Mouse (Mus musculus) CH12.LX (cell line): Measurements from ENCODE around the gene Pds5a. TPM values are rescaled to one million over a fixed set of nuclear protein-coding genes. Genes with fewer than 3 reads are reported as not detected.

Experiments used
- DNase-seq: peaks from one replicate; pipeline ENCODE4 v3.0.0-alpha.2; 2013; ENCODE audit errors: extremely low read depth
- H3K27ac ChIP-seq: 2 replicates; pipeline ENCODE4 v1.5.1; 2012; ENCODE audit warnings: low read depth, mild to moderate bottlenecking, control low read depth, moderate library complexity; ENCODE audit not compliant: insufficient read depth
- H3K27me3 ChIP-seq: replicated peaks from 2 replicates; pipeline ENCODE3; 2012; ENCODE audit warnings: inconsistent platforms
- H3K36me3 ChIP-seq, 2 experiments: replicated peaks in 1 of 2; 2 replicates each; pipeline versions ENCODE3 to v1.6.1; 2012; ENCODE audit warnings: inconsistent platforms in 1 of 2, low read length in 1 of 2, mild to moderate bottlenecking in 1 of 2, mixed read lengths in 1 of 2, moderate library complexity in 1 of 2; ENCODE audit not compliant: control insufficient read depth in 1 of 2, insufficient read depth in 1 of 2
- H3K4me1 ChIP-seq, 2 experiments: 2 replicates each; pipeline ENCODE4 v1.6.1; 2012; ENCODE audit warnings: inconsistent platforms in 1 of 2, moderate library complexity in 1 of 2; ENCODE audit not compliant: insufficient read depth in 2 of 2, control insufficient read depth in 1 of 2
- H3K4me2 ChIP-seq: 2 replicates; pipeline ENCODE4 v1.6.1; 2012; ENCODE audit warnings: low read depth, mild to moderate bottlenecking, control low read depth; ENCODE audit not compliant: poor library complexity, insufficient read depth, severe bottlenecking
- H3K4me3 ChIP-seq, 3 experiments: fragments of 150-350 bp in 1 of 3; sonication (generic) in 1 of 3; replicated peaks in 1 of 3; 2 replicates each; pipeline versions ENCODE3 to v1.5.1; 2011 to 2012; ENCODE audit warnings: low read depth in 2 of 3, low read length in 2 of 3, mild to moderate bottlenecking in 2 of 3, moderate library complexity in 2 of 3, control low read depth in 1 of 3, improper control_type of control experiment in 1 of 3, inconsistent platforms in 1 of 3, mixed read lengths in 1 of 3; ENCODE audit not compliant: poor library complexity in 1 of 3
- H3K79me2 ChIP-seq: replicated peaks from 2 replicates; pipeline ENCODE4 v1.6.1; 2012; ENCODE audit warnings: mild to moderate bottlenecking, moderate library complexity; ENCODE audit not compliant: control insufficient read depth, poor library complexity, insufficient read depth, severe bottlenecking; ENCODE audit errors: extremely low read depth
- H3K9ac ChIP-seq: 2 replicates; pipeline ENCODE4 v1.6.1; 2012; ENCODE audit warnings: low read depth, mild to moderate bottlenecking, control low read depth, moderate library complexity; ENCODE audit not compliant: insufficient read depth
- H3K9me3 ChIP-seq: replicated peaks from 2 replicates; pipeline ENCODE3; 2012; ENCODE audit warnings: low read length, inconsistent platforms, mixed read lengths
- CTCF ChIP-seq, 2 experiments: IDR thresholded peaks in 1 of 2; conservative IDR thresholded peaks in 1 of 2; 2 replicates each; pipeline ENCODE4 v1.5.1; 2011 to 2012; ENCODE audit warnings: low read depth in 2 of 2, low read length in 2 of 2, improper control_type of control experiment in 1 of 2, inconsistent platforms in 1 of 2, mild to moderate bottlenecking in 1 of 2, moderate library complexity in 1 of 2
- IRF4 ChIP-seq: IDR thresholded peaks from 2 replicates; pipeline ENCODE4 v1.6.1; 2014; ENCODE audit warnings: low read depth, mild to moderate bottlenecking, inconsistent platforms, low read length, improper control_type of control experiment
- JUN ChIP-seq: IDR thresholded peaks from 2 replicates; pipeline ENCODE4 v1.6.1; 2011; ENCODE audit warnings: low read depth, mild to moderate bottlenecking, low read length, improper control_type of control experiment, moderate library complexity; ENCODE audit not compliant: insufficient read depth
- JUND ChIP-seq: conservative IDR thresholded peaks from 2 replicates; pipeline ENCODE4 v1.6.1; 2011; ENCODE audit warnings: low read depth, low read length, improper control_type of control experiment
- MAFK ChIP-seq: IDR thresholded peaks from 2 replicates; pipeline ENCODE4 v1.6.1; 2011; ENCODE audit warnings: low read length, improper control_type of control experiment; ENCODE audit not compliant: insufficient replicate concordance
- MAX ChIP-seq: IDR thresholded peaks from 2 replicates; pipeline ENCODE4 v1.6.1; 2011; ENCODE audit warnings: low read length, improper control_type of control experiment
- MAZ ChIP-seq: IDR thresholded peaks from 2 replicates; pipeline ENCODE4 v1.6.1; 2012; ENCODE audit warnings: low read depth, mild to moderate bottlenecking, inconsistent platforms, low read length, improper control_type of control experiment, moderate library complexity
- MEF2A ChIP-seq: IDR thresholded peaks from 2 replicates; pipeline ENCODE4 v1.6.1; 2014; ENCODE audit warnings: low read depth, mild to moderate bottlenecking, inconsistent platforms, low read length, improper control_type of control experiment, borderline replicate concordance
- MXI1 ChIP-seq: IDR thresholded peaks from 2 replicates; pipeline ENCODE4 v1.6.1; 2011; ENCODE audit warnings: mild to moderate bottlenecking, low read depth, low read length, improper control_type of control experiment
- NRF1 ChIP-seq: IDR thresholded peaks from 2 replicates; pipeline ENCODE4 v1.6.1; 2014; ENCODE audit warnings: low read depth, mild to moderate bottlenecking, inconsistent platforms, low read length, improper control_type of control experiment, moderate library complexity
- POLR2A ChIP-seq: IDR thresholded peaks from 2 replicates; pipeline ENCODE4 v1.6.1; 2011; ENCODE audit warnings: low read depth, mild to moderate bottlenecking, improper control_type of control experiment, low read length
- POLR2AphosphoS2 ChIP-seq: IDR thresholded peaks from 2 replicates; pipeline ENCODE4 v1.6.1; 2011; ENCODE audit warnings: low read depth, low read length, improper control_type of control experiment
- RCOR1 ChIP-seq: conservative IDR thresholded peaks from 2 replicates; pipeline ENCODE4 v1.6.1; 2012; ENCODE audit warnings: low read depth, mild to moderate bottlenecking, inconsistent platforms, low read length, improper control_type of control experiment
- SIN3A ChIP-seq: IDR thresholded peaks from 2 replicates; pipeline ENCODE4 v1.6.1; 2012; ENCODE audit warnings: low read length, improper control_type of control experiment, inconsistent platforms
- TBP ChIP-seq: conservative IDR thresholded peaks from 2 replicates; pipeline ENCODE4 v1.6.1; 2011; ENCODE audit warnings: low read depth, low read length, improper control_type of control experiment
- UBTF ChIP-seq: IDR thresholded peaks from 2 replicates; pipeline ENCODE4 v1.6.1; 2012; ENCODE audit warnings: low read depth, mild to moderate bottlenecking, inconsistent platforms, low read length, improper control_type of control experiment, moderate library complexity
- USF1 ChIP-seq: IDR thresholded peaks from 2 replicates; pipeline ENCODE4 v1.6.1; 2014; ENCODE audit warnings: low read depth, mild to moderate bottlenecking, inconsistent platforms, low read length, improper control_type of control experiment
- ZKSCAN1 ChIP-seq: IDR thresholded peaks from 2 replicates; pipeline ENCODE4 v1.6.1; 2012; ENCODE audit warnings: low read depth, inconsistent platforms, low read length, improper control_type of control experiment, borderline replicate concordance
- ZMIZ1 ChIP-seq: IDR thresholded peaks from 2 replicates; pipeline ENCODE4 v1.6.1; 2012; ENCODE audit warnings: low read depth, mild to moderate bottlenecking, inconsistent platforms, low read length, improper control_type of control experiment
- ZNF384 ChIP-seq: IDR thresholded peaks from 2 replicates; pipeline ENCODE4 v1.6.1; 2012; ENCODE audit warnings: low read depth, low read length, improper control_type of control experiment, inconsistent platforms
- dilution Hi-C: fragments of 300-500 bp; cut with MboI; formaldehyde crosslinking; loops from 2 replicates; pipeline ENCODE4 v1.14.3; 2020; ENCODE audit warnings: low sequenced_read_pairs; ENCODE audit not compliant: extremely low pct_unique_long_range_greater_than_20kb, extremely low pct_ligation_motif_present
- in situ Hi-C: fragments of 300-500 bp; cut with MboI; formaldehyde crosslinking; loops from 3 replicates; pipeline ENCODE4 v1.14.3; 2019; ENCODE audit warnings: low sequenced_read_pairs, low pct_ligation_motif_present, low pct_unique_long_range_greater_than_20kb, mixed read lengths
- polyA plus RNA-seq: library from polyadenylated mRNA; unstranded; fragments of >175 nt; gene quantifications from 2 replicates; pipeline ENCODE4 v1.2.1, GENCODE M21; 2012; ENCODE audit warnings: low read depth; ENCODE audit not compliant: insufficient read length
- total RNA-seq, 2 experiments: library from RNA; depleted of rRNA; stranded (reverse); fragments of 300-350 nt in 1 of 2; fragments of >200 nt in 1 of 2; gene quantifications; 2 replicates each; pipeline ENCODE4 v1.2.3; 2012 to 2014

Gene Pds5a
- total and polyA plus RNA-seq, 3 experiments = 126 to 178 (median 140) TPM

GRCm38 (mm10) chr5:65610541-65610940, 87.5 kb downstream of the Pds5a start:
- Histone ChIP-seq H3K4me3 (no peak overlapping the region), H3K4me2 (no peak overlapping the region), H3K27me3 (no peaks in the 10 kb centered on the region), H3K9me3 (no peaks in the 10 kb centered on the region), H3K4me1 (no peaks in the 10 kb centered on the region), H3K27ac (no peak overlapping the region), H3K36me3 (peaks cover 31 to 76% of the 10 kb centered on the region in 2 experiments), H3K79me2 (peaks cover 23% of the 10 kb centered on the region), H3K9ac (no peak overlapping the region)
- in situ Hi-C loops = no loop called here
- dilution Hi-C loops = no loop called here
- TF ChIP-seq USF1 (no peak), ZMIZ1 (no peak), MXI1 (no peak), SIN3A (no peak), RCOR1 (no peak), POLR2AphosphoS2 (no peak), JUN (no peak), ZKSCAN1 (no peak), MAX (no peak), MEF2A (no peak), MAZ (no peak)
- no peak for DNase-seq

- Histone ChIP-seq H3K4me2 (no peak overlapping the region), H3K27ac (no peak overlapping the region), H3K4me1 (no peaks in the 10 kb centered on the region), H3K27me3 (no peaks in the 10 kb centered on the region)
- in situ Hi-C loops (no loop called here), dilution Hi-C loops (no loop called here)
- no peak for DNase-seq
- TF ChIP-seq POLR2A (no peak), ZKSCAN1 (no peak), IRF4 (no peak), JUND (no peak), NRF1 (no peak), CTCF (conservative IDR thresholded peaks at IDR 0.05 in 1 of 2, IDR thresholded peaks at IDR 0.05 in 1 of 2; ENCODE audit: low read depth in 2 of 2, low read length in 2 of 2) (no peak), TBP (no peak), USF1 (no peak), UBTF (no peak), ZNF384 (no peak), MAFK (no peak)
- TF ChIP-seq, all 38 proteins: peak for 0
- H3K4me3 ChIP-seq = no peak overlapping the region
- H3K9ac ChIP-seq = no peak overlapping the region
- peaks cover 23% of the 10 kb centered on the region for H3K79me2 ChIP-seq
- H3K9me3 ChIP-seq = no peaks in the 10 kb centered on the region
- peaks cover 25 to 74% of the 10 kb centered on the region in 2 experiments for H3K36me3 ChIP-seq
Measured at GRCm38 (mm10) chr5:65609769-65610168, 88.3 kb downstream of the Pds5a start.
